Comparison of ENCODE assay signal across 31 mouse cellular contexts in genomic region chr2:152117694-152118093, GRCm38 (mm10). TPM values are rescaled to one million over a fixed set of nuclear protein-coding genes. Genes with fewer than 3 reads are reported as not detected.
DNase-seq lines count a peak whose midpoint lies in the region; ATAC-seq lines count a peak whose summit lies in the region.
"Had no signal": no experiment of that assay in that cellular context is flagged by ENCODE, and none has a peak within 500 bp of the region (broad histone marks: within the 10 kb centered on the region; RNA-seq: fewer than 3 reads in every experiment).

No protein-coding gene starts in this region.

- H3K4me1 ChIP-seq in liver, embryonic 13.5 days (replicated peaks) = peaks cover 47% of the 10 kb centered on the region
- H3K4me1 ChIP-seq in liver, embryonic 16.5 days (ENCODE audit: control insufficient read depth, low read depth, low read length) = peaks cover 29% of the 10 kb centered on the region
- H3K4me1 ChIP-seq in heart, embryonic 11.5 days (ENCODE audit: control insufficient read depth, insufficient read depth, low read length) = peaks cover 9% of the 10 kb centered on the region

- no peak overlapping the region for H3K4me3 ChIP-seq in liver, embryonic 13.5 days (replicated peaks)
- no peak overlapping the region for H3K4me3 ChIP-seq in liver, embryonic 16.5 days (ENCODE audit: low read depth, low read length)
- H3K4me3 ChIP-seq in heart, embryonic 11.5 days (ENCODE audit: low read depth, low read length) = no peak overlapping the region
- H3K4me3 ChIP-seq: forebrain, embryonic 12.5 days; forebrain, embryonic 15.5 days; heart, embryonic 12.5 days; heart, embryonic 15.5 days; hindbrain, embryonic 10.5 days; hindbrain, embryonic 13.5 days had no signal

- 33% methylated on average over 7 of the region's 7 CpGs for WGBS in liver, embryonic 13.5 days (ENCODE audit: insufficient replicate concordance)
- WGBS in liver, embryonic 16.5 days (ENCODE audit: insufficient replicate concordance) = 43% methylated on average over 7 of the region's 7 CpGs
- 72% methylated on average over 7 of the region's 7 CpGs for WGBS in heart, embryonic 11.5 days (ENCODE audit: insufficient replicate concordance)

- H3K36me3 ChIP-seq in liver, embryonic 13.5 days = no peaks in the 10 kb centered on the region
- H3K36me3 ChIP-seq in liver, embryonic 16.5 days (ENCODE audit: control insufficient read depth, insufficient read depth) = no peaks in the 10 kb centered on the region
- no peaks in the 10 kb centered on the region for H3K36me3 ChIP-seq in heart, embryonic 11.5 days (ENCODE audit: control insufficient read depth, insufficient read depth, low read length)
- H3K36me3 ChIP-seq: forebrain, embryonic 12.5 days; forebrain, embryonic 15.5 days; heart, embryonic 12.5 days; heart, embryonic 15.5 days; hindbrain, embryonic 10.5 days; hindbrain, embryonic 13.5 days had no signal

- no peak for DNase-seq in liver, embryonic 13.5 days
- DNase-seq in kidney, postnatal 25 days = no peak
- no peak for DNase-seq in gastrocnemius, postnatal 10 days
- DNase-seq: adrenal gland, adult 8-10 months; adrenal gland, postnatal 25 days; cerebellum, adult 11-12 months; cerebellum, adult 8-10 months; cerebellum, postnatal 36 days; embryo, embryonic 11 days; gastrocnemius, postnatal 14 days; heart, adult 11 months; heart, postnatal 10 days; heart, postnatal 36 days had no signal

- peak; percentile 61 for ATAC-seq in erythroid progenitor cell, adult 5-6 weeks (replicated peaks; ENCODE audit: low FRiP score, poor library complexity, severe bottlenecking)
- ATAC-seq in liver, embryonic 13.5 days (ENCODE audit: low read depth) = peak; percentile 61
- peak; percentile 67 for ATAC-seq in liver, embryonic 16.5 days (ENCODE audit: low read depth)
- peak; percentile 53 for ATAC-seq in megakaryocyte-erythroid progenitor cell, adult 5-6 weeks (replicated peaks; ENCODE audit: low FRiP score, low TSS enrichment, poor library complexity, severe bottlenecking)
- ATAC-seq in heart, embryonic 11.5 days (replicated peaks; ENCODE audit: insufficient number of reproducible peaks, low FRiP score, low TSS enrichment) = no peak
- ATAC-seq: activated CD4-positive, CD25-positive, alpha-beta regulatory T cell, adult 4 months; CD4-positive, CD25-positive, alpha-beta regulatory T cell, adult 4 months; forebrain, embryonic 15.5 days; hindbrain, embryonic 16.5 days had no signal

- peaks cover 23% of the 10 kb centered on the region for H3K27me3 ChIP-seq in liver, embryonic 13.5 days
- H3K27me3 ChIP-seq in liver, embryonic 16.5 days (ENCODE audit: control insufficient read depth, insufficient read depth, low read depth, low read length) = peaks cover 13% of the 10 kb centered on the region
- H3K27me3 ChIP-seq in heart, embryonic 11.5 days (ENCODE audit: control insufficient read depth, insufficient read depth, low read length) = peaks cover 18% of the 10 kb centered on the region
- H3K27me3 ChIP-seq: forebrain, embryonic 15.5 days had no signal

- no peak overlapping the region for H3K4me2 ChIP-seq in liver, embryonic 13.5 days
- no peak overlapping the region for H3K4me2 ChIP-seq in liver, embryonic 16.5 days (ENCODE audit: low read depth, low read length)
- no peak overlapping the region for H3K4me2 ChIP-seq in heart, embryonic 11.5 days
- H3K4me2 ChIP-seq: forebrain, embryonic 12.5 days; forebrain, embryonic 15.5 days; heart, embryonic 12.5 days; heart, embryonic 15.5 days; hindbrain, embryonic 13.5 days had no signal

- 0 out of 2 replicates have a peak overlapping the region, but pooled peaks have one; percentile 6 for H3K27ac ChIP-seq in liver, embryonic 13.5 days
- H3K27ac ChIP-seq in liver, embryonic 16.5 days (ENCODE audit: low read length) = no peak overlapping the region
- H3K27ac ChIP-seq in heart, embryonic 11.5 days (ENCODE audit: low read depth, low read length) = no peak overlapping the region
- H3K27ac ChIP-seq: forebrain, embryonic 12.5 days; forebrain, embryonic 15.5 days; heart, embryonic 15.5 days; hindbrain, embryonic 10.5 days; hindbrain, embryonic 13.5 days had no signal

- no peaks in the 10 kb centered on the region for H3K9me3 ChIP-seq in liver, embryonic 13.5 days (replicated peaks)
- H3K9me3 ChIP-seq in liver, embryonic 16.5 days (replicated peaks; ENCODE audit: control insufficient read depth, low read length) = no peaks in the 10 kb centered on the region
- H3K9me3 ChIP-seq in heart, embryonic 11.5 days (replicated peaks; ENCODE audit: control insufficient read depth, low read length) = no peaks in the 10 kb centered on the region
- H3K9me3 ChIP-seq: forebrain, embryonic 12.5 days; forebrain, embryonic 15.5 days; heart, embryonic 12.5 days; heart, embryonic 15.5 days; hindbrain, embryonic 10.5 days; hindbrain, embryonic 13.5 days had no signal

- no peak overlapping the region for H3K9ac ChIP-seq in liver, embryonic 13.5 days
- H3K9ac ChIP-seq in liver, embryonic 16.5 days (ENCODE audit: low read depth, low read length) = no peak overlapping the region
- H3K9ac ChIP-seq in heart, embryonic 11.5 days (ENCODE audit: low read depth, low read length) = no peak overlapping the region
- H3K9ac ChIP-seq: forebrain, embryonic 12.5 days; forebrain, embryonic 15.5 days; heart, embryonic 12.5 days; heart, embryonic 15.5 days; hindbrain, embryonic 13.5 days had no signal

RNA-seq across cellular contexts. Expression of gene Srxn1, which starts 12.4 kb away (rescaled TPM):
- 10.1 and 16.3 TPM in 2 replicates for total RNA-seq in erythroid progenitor cell, adult 5-6 weeks (2015; ENCODE audit: low replicate concordance)
- total RNA-seq in erythroid progenitor cell, adult 5-6 weeks (2017; ENCODE audit: low replicate concordance) = 11.5 and 35.3 TPM in 2 replicates
- 17.2 and 17.9 TPM in 2 replicates for polyA plus RNA-seq in liver, embryonic 13.5 days (2015; fragmentation: Nextera tagmentation; extraction: Ambion mirVana)
- 8.8 and 9.4 TPM in 2 replicates for polyA plus RNA-seq in liver, embryonic 16.5 days (2015; fragmentation: Nextera tagmentation; extraction: Ambion mirVana)
- total RNA-seq in megakaryocyte-erythroid progenitor cell, adult 5-6 weeks (2014; fragmentation: Nextera tagmentation) = 2.2 and 2.6 TPM in 2 replicates
- 5.8 and 14.0 TPM in 2 replicates for total RNA-seq in megakaryocyte-erythroid progenitor cell, adult 5-6 weeks (2017)
- 10 to 100 TPM in 1 of 2 experiments, 1 to 10 TPM in 1; 8.7 to 14.7 TPM for total RNA-seq in gastrocnemius, postnatal 10 days (2021)
- 8.1 and 8.8 TPM in 2 replicates for polyA plus RNA-seq in heart, embryonic 11.5 days (2014; fragmentation: Nextera tagmentation; extraction: Ambion mirVana)

RNA-seq across cellular contexts. Expression of gene Tcf15, which starts 25.7 kb away (rescaled TPM):
- total RNA-seq in erythroid progenitor cell, adult 5-6 weeks (2015; ENCODE audit: low replicate concordance) = not detected in 2 replicates
- not detected in 2 replicates for total RNA-seq in erythroid progenitor cell, adult 5-6 weeks (2017; ENCODE audit: low replicate concordance)
- 0.27 and 0.33 TPM in 2 replicates for polyA plus RNA-seq in liver, embryonic 13.5 days (2015; fragmentation: Nextera tagmentation; extraction: Ambion mirVana)
- polyA plus RNA-seq in liver, embryonic 16.5 days (2015; fragmentation: Nextera tagmentation; extraction: Ambion mirVana) = 0.22 TPM in 1 of 2 replicates, not detected in the other
- 1.0 TPM in 1 of 2 replicates, not detected in the other for total RNA-seq in megakaryocyte-erythroid progenitor cell, adult 5-6 weeks (2014; fragmentation: Nextera tagmentation)
- 2.1 and 4.3 TPM in 2 replicates for total RNA-seq in megakaryocyte-erythroid progenitor cell, adult 5-6 weeks (2017)
- 10 to 100 TPM; 17.4 to 22.4 TPM for total RNA-seq in gastrocnemius, postnatal 10 days (2021)
- 3.2 and 3.3 TPM in 2 replicates for polyA plus RNA-seq in heart, embryonic 11.5 days (2014; fragmentation: Nextera tagmentation; extraction: Ambion mirVana)
- total RNA-seq: MEL had no signal
- polyA plus RNA-seq: activated CD4-positive, CD25-positive, alpha-beta regulatory T cell, adult 4 months; C2C12; CD4-positive, CD25-positive, alpha-beta regulatory T cell, adult 4 months had no signal

RNA-seq across cellular contexts. Expression of gene Scrt2, which starts 36.4 kb away (rescaled TPM):
- not detected in 2 replicates for total RNA-seq in erythroid progenitor cell, adult 5-6 weeks (2015; ENCODE audit: low replicate concordance)
- not detected in 2 replicates for total RNA-seq in erythroid progenitor cell, adult 5-6 weeks (2017; ENCODE audit: low replicate concordance)
- not detected in 2 replicates for polyA plus RNA-seq in liver, embryonic 13.5 days (2015; fragmentation: Nextera tagmentation; extraction: Ambion mirVana)
- polyA plus RNA-seq in liver, embryonic 16.5 days (2015; fragmentation: Nextera tagmentation; extraction: Ambion mirVana) = not detected in 2 replicates
- not detected in 2 replicates for total RNA-seq in megakaryocyte-erythroid progenitor cell, adult 5-6 weeks (2014; fragmentation: Nextera tagmentation)
- not detected in 2 replicates for total RNA-seq in megakaryocyte-erythroid progenitor cell, adult 5-6 weeks (2017)
- total RNA-seq in gastrocnemius, postnatal 10 days (2021) = not detected
- 0.06 and 0.11 TPM in 2 replicates for polyA plus RNA-seq in heart, embryonic 11.5 days (2014; fragmentation: Nextera tagmentation; extraction: Ambion mirVana)
- total RNA-seq: gastrocnemius, adult 18-20 months; gastrocnemius, postnatal 4 days; heart, adult 8-10 months; heart, postnatal 10 days; heart, postnatal 36 days; MEL had no signal
- polyA plus RNA-seq: activated CD4-positive, CD25-positive, alpha-beta regulatory T cell, adult 4 months; C2C12; CD4-positive, CD25-positive, alpha-beta regulatory T cell, adult 4 months; heart, embryonic 15.5 days had no signal
